Mouse (Mus musculus): ENCODE measurements at regions not wholly inside any gene's neighbourhood (a gene's known extent, or its start where the extent isn't known, plus 50 kb on each side); places are given as distances from the start of the nearest gene placed in this dataset.
"Not testable (repeated sequence)": the region's sequence is repeated elsewhere in the genome, so short reads cannot be mapped to it uniquely, and the experiment has no call there.

DNA sequence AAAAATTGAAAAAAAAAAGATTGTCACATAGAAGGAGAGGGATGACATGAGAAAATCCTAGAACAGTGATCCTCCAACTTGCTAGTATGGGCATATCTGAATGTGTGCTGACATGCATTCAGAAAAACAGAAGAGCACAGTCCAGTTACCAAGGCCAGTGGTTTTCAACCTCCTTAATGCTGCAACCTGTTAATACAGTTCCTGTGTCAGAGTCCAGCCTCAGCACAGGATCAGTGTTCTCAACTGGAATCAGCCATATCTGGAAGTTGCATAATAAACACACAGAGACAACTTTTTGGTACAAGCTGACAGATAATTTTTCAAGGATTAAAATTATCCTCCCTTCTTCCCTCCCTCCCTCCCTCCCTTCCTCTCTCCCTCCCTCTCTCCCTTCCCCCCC, 680.1 kb downstream of the Rpia start:
- no peak overlapping the region for H3K9ac ChIP-seq (replicated peaks; ENCODE audit: low read depth, low read length)
- H3K27ac ChIP-seq (ENCODE audit: low read depth) = no peak overlapping the region
- DNase-seq (ENCODE audit: low spot score) (no peak), ATAC-seq (ENCODE audit: insufficient read depth, low read depth) (no peak)
- TF ChIP-seq EP300 (IDR thresholded peaks at IDR 0.05; ENCODE audit: low read depth) = no peak
- TF ChIP-seq CTCF (IDR thresholded peaks at IDR 0.05; ENCODE audit: low read depth) = no peak
- H3K27me3 ChIP-seq (ENCODE audit: control insufficient read depth, insufficient read depth, low read length) = no peaks in the 10 kb centered on the region
- no peak overlapping the region for H3K4me3 ChIP-seq (ENCODE audit: low read depth, low read length)
- H3K36me3 ChIP-seq (replicated peaks; ENCODE audit: control insufficient read depth, insufficient read depth, low read length) = no peaks in the 10 kb centered on the region
- H3K4me1 ChIP-seq (ENCODE audit: control insufficient read depth, insufficient read depth) = no peaks in the 10 kb centered on the region
- no peak overlapping the region for H3K4me2 ChIP-seq (ENCODE audit: low read depth, low read length)
- H3K9me3 ChIP-seq (replicated peaks; ENCODE audit: control insufficient read depth, low read length) = no peaks in the 10 kb centered on the region

DNA sequence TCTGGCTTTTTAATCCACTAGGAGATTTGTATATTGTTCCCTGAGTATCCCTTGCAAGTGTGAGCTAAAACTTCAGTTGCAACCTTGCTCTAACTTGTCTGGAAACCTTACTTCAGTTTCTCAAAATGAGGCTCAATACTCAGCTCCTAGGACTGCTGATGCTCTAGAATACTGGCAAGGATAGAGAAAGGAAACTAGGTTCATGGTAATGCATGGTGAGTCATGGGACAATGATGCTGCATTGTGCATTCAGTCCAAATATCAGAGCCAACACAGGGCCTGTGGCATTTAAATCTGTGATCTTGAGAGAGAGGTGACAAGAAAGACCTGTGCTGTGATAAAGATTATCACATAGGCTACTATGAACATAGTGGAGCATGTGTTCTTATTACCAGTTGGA, 682.6 kb downstream of the Rpia start:
- not testable (repeated sequence) for H3K9me3 ChIP-seq (replicated peaks; ENCODE audit: control insufficient read depth, low read length); H3K27me3 ChIP-seq (ENCODE audit: control insufficient read depth, insufficient read depth, low read length); DNase-seq (ENCODE audit: low spot score); H3K4me3 ChIP-seq (ENCODE audit: low read depth, low read length); H3K36me3 ChIP-seq (replicated peaks; ENCODE audit: control insufficient read depth, insufficient read depth, low read length); H3K4me1 ChIP-seq (ENCODE audit: control insufficient read depth, insufficient read depth); ATAC-seq (ENCODE audit: insufficient read depth, low read depth); H3K9ac ChIP-seq (replicated peaks; ENCODE audit: low read depth, low read length); H3K27ac ChIP-seq (ENCODE audit: low read depth); H3K4me2 ChIP-seq (ENCODE audit: low read depth, low read length)

DNA sequence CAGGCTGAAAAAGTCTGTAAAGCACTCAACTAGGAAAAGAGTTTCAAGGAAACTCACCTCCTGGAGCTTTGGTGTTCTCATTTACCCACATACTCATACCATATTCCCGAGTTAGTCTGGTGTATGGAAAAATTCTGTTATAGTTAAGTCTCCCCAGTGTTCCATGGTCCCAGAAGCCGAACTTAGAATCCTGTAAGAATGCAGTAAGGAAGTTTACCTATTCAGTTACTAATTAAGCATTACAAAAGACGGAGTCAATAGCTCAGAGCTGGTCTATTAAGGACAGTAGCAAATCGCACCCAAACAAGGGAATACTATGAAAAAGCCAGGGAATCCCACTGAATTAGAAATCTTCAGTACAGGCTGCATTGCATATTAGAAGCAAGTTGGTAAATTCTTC, 688.3 kb downstream of the Rpia start:
- Histone ChIP-seq H3K27me3 (ENCODE audit: control insufficient read depth, insufficient read depth, low read length) (no peaks in the 10 kb centered on the region), H3K4me2 (ENCODE audit: low read depth, low read length) (no peak overlapping the region), H3K9me3 (replicated peaks; ENCODE audit: control insufficient read depth, low read length) (no peaks in the 10 kb centered on the region), H3K36me3 (replicated peaks; ENCODE audit: control insufficient read depth, insufficient read depth, low read length) (no peaks in the 10 kb centered on the region), H3K4me1 (ENCODE audit: control insufficient read depth, insufficient read depth) (no peaks in the 10 kb centered on the region), H3K4me3 (ENCODE audit: low read depth, low read length) (no peak overlapping the region), H3K27ac (ENCODE audit: low read depth) (no peak overlapping the region), H3K9ac (replicated peaks; ENCODE audit: low read depth, low read length) (no peak overlapping the region)
- TF ChIP-seq EP300 (IDR thresholded peaks at IDR 0.05; ENCODE audit: low read depth) (no peak), CTCF (IDR thresholded peaks at IDR 0.05; ENCODE audit: low read depth) (no peak)
- DNase-seq (ENCODE audit: low spot score) (no peak), ATAC-seq (ENCODE audit: insufficient read depth, low read depth) (no peak)
- 56% methylated on average over 4 of the region's 4 CpGs for WGBS

DNA sequence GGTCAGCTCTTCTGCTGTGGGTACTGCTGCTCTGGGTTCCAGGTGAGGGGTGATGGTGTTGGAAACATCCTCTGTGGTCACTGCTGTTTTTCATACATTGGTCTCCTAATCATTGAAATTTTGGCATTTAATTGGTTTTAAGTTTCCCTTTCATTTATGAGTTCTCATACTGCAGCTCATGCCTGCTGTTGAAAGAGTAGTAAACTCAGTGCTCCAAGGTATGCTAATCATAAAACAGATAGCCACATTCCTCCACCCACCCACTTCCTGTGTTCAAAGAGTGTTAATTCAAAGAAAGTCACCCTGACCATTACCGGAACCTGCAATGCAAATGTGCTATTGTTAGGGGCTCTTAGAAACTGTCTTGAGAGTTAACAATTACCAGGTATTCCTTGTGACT, 688.9 kb downstream of the Rpia start:
- H3K36me3 ChIP-seq (replicated peaks; ENCODE audit: control insufficient read depth, insufficient read depth, low read length); H3K4me3 ChIP-seq (ENCODE audit: low read depth, low read length); H3K27ac ChIP-seq (ENCODE audit: low read depth); H3K4me1 ChIP-seq (ENCODE audit: control insufficient read depth, insufficient read depth); H3K27me3 ChIP-seq (ENCODE audit: control insufficient read depth, insufficient read depth, low read length); H3K9ac ChIP-seq (replicated peaks; ENCODE audit: low read depth, low read length); H3K4me2 ChIP-seq (ENCODE audit: low read depth, low read length); ATAC-seq (ENCODE audit: insufficient read depth, low read depth); H3K9me3 ChIP-seq (replicated peaks; ENCODE audit: control insufficient read depth, low read length); DNase-seq (ENCODE audit: low spot score): not testable (repeated sequence)
- WGBS = 13% methylated on average over 1 of the region's 1 CpGs

DNA sequence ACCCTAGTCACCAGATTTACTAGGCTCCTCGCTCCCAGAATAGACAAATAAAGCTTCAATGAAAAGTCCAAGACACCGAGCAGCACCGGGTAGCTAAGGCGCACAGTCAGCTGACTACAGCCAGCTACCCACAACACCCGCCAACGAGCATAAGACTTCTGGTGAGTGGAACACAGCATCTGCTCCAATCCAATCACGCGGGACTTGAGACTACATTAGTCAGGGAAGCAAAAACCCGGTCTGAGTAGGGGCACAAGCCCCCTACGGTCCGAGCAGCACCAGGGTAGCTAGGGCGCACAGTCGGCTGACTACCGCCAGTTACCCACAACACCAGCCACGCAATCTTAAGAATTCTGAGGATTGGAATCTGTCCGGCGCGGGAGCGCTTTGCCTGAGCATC, 704.0 kb downstream of the Rpia start:
- Histone ChIP-seq H3K36me3 (replicated peaks; ENCODE audit: control insufficient read depth, insufficient read depth, low read length) (no peaks in the 10 kb centered on the region), H3K27ac (ENCODE audit: low read depth) (no peak overlapping the region), H3K9ac (replicated peaks; ENCODE audit: low read depth, low read length) (no peak overlapping the region), H3K27me3 (ENCODE audit: control insufficient read depth, insufficient read depth, low read length) (no peaks in the 10 kb centered on the region), H3K4me2 (ENCODE audit: low read depth, low read length) (no peak overlapping the region), H3K9me3 (replicated peaks; ENCODE audit: control insufficient read depth, low read length) (no peaks in the 10 kb centered on the region), H3K4me3 (ENCODE audit: low read depth, low read length) (no peak overlapping the region), H3K4me1 (ENCODE audit: control insufficient read depth, insufficient read depth) (no peaks in the 10 kb centered on the region)
- no peak for ATAC-seq (ENCODE audit: insufficient read depth, low read depth)
- DNase-seq (ENCODE audit: low spot score) = no peak
- TF ChIP-seq EP300 (IDR thresholded peaks at IDR 0.05; ENCODE audit: low read depth) (no peak), CTCF (IDR thresholded peaks at IDR 0.05; ENCODE audit: low read depth) (no peak)
- 84% methylated on average over 19 of the region's 19 CpGs for WGBS

DNA sequence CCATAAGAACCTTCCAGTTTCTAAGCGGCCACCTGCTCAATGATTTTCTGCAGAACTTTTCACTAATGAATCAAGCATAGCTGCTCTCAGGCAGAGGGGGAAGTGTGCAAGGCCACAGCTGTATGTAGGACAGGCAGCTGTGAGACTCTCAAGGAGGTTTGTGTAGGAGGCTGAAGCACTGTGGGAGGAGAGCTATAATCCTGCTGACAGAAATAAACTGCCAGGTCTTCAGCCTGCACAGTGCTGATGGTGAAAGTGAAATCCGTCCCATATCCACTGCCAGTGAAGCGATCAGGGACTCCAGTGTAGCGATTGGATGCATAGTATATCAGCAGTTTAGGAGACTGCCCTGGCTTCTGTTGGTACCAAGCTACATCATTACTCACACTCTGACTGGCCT, 718.2 kb downstream of the Rpia start:
- Histone ChIP-seq H3K4me1 (ENCODE audit: control insufficient read depth, insufficient read depth) (no peaks in the 10 kb centered on the region), H3K36me3 (replicated peaks; ENCODE audit: control insufficient read depth, insufficient read depth, low read length) (no peaks in the 10 kb centered on the region), H3K9ac (replicated peaks; ENCODE audit: low read depth, low read length) (no peak overlapping the region), H3K4me2 (ENCODE audit: low read depth, low read length) (no peak overlapping the region), H3K9me3 (replicated peaks; ENCODE audit: control insufficient read depth, low read length) (no peaks in the 10 kb centered on the region), H3K4me3 (ENCODE audit: low read depth, low read length) (no peak overlapping the region), H3K27me3 (ENCODE audit: control insufficient read depth, insufficient read depth, low read length) (no peaks in the 10 kb centered on the region), H3K27ac (ENCODE audit: low read depth) (no peak overlapping the region)
- TF ChIP-seq EP300 (IDR thresholded peaks at IDR 0.05; ENCODE audit: low read depth) (no peak), CTCF (IDR thresholded peaks at IDR 0.05; ENCODE audit: low read depth) (no peak)
- 62% methylated on average over 4 of the region's 4 CpGs for WGBS
- no peak for ATAC-seq (ENCODE audit: insufficient read depth, low read depth)
- DNase-seq (ENCODE audit: low spot score) = no peak

Data from heart, postnatal 0 days (tissue).